Mouse (Mus musculus): ENCODE data around the gene Sirt2.

- TF ChIP-seq CTCF (IDR thresholded peaks at IDR 0.05; ENCODE audit: low read depth, low read length) (peak; percentile 90), POLR2A (IDR thresholded peaks at IDR 0.05; ENCODE audit: insufficient read depth, low read length) (no peak), EP300 (IDR thresholded peaks at IDR 0.05; ENCODE audit: insufficient read depth, low read depth, low read length) (no peak)
These were observed 39.9 kb upstream of the Sirt2 start for GRCm38 (mm10) chr7:28726600-28726999.

Data from ES-Bruce4 (cell line).